Mouse (Mus musculus): Measurements from ENCODE around the gene Als2cr12. TPM values are rescaled to one million over a fixed set of nuclear protein-coding genes. Genes with fewer than 3 reads are reported as not detected.
"Not testable (repeated sequence)": the region's sequence is repeated elsewhere in the genome, so short reads cannot be mapped to it uniquely, and the experiment has no call there.

Als2cr12 gene
- polyA plus RNA-seq, 1 experiment from 2014 or later = not detected

DNA sequence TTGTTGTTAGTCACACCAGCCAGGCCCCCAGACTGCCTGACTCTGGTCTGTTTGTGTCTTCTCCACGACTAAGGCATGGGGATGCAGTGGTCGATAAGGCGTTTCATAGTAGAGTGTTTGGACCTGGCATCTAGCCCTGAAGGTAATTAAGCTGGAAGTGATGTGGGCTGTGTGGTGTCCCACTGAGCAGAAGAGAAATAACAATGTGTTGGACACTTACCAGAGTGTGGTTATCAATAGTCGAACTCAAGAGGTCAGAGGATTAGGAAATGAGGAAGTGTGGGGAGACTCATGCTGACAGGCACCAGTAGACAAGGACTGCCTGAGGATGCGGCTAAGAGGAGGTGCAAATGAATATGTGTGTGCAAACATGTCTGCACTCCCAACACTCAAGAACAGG is 17.4 kb downstream of the Als2cr12 start:
- H3K9me3 ChIP-seq (replicated peaks); ATAC-seq (ENCODE audit: insufficient number of reproducible peaks, low FRiP score); H3K9ac ChIP-seq; H3K36me3 ChIP-seq; H3K4me3 ChIP-seq; H3K4me2 ChIP-seq; H3K27me3 ChIP-seq (replicated peaks); H3K27ac ChIP-seq (ENCODE audit: poor library complexity, severe bottlenecking); H3K4me1 ChIP-seq (replicated peaks): not testable (repeated sequence)
- WGBS = 36% methylated on average over 5 of the region's 5 CpGs

DNA sequence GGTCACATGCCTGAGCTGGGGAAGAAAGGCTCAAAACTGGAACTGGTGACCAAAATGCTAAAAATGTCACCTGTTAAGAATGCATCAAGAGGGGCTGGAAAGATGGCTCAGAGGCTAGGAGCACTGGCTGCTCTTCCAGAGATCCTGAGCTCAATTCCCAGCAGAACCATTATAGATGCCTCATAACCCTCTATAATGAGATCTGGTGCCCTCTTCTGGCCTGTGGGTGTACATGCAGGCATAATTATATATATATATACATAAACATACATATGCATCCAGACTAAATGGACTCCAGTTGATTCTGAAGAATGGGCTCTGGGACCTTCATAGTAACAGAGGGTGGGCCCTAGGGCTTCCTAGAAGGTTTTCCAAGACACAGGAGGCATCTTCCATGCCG is 18.2 kb downstream of the Als2cr12 start:
- no peak overlapping the region for H3K4me3 ChIP-seq
- H3K27me3 ChIP-seq (replicated peaks) = no peaks in the 10 kb centered on the region
- ATAC-seq (ENCODE audit: insufficient number of reproducible peaks, low FRiP score) = no peak
- no peaks in the 10 kb centered on the region for H3K36me3 ChIP-seq
- H3K4me1 ChIP-seq (replicated peaks) = no peaks in the 10 kb centered on the region
- no peak overlapping the region for H3K4me2 ChIP-seq
- no peak overlapping the region for H3K9ac ChIP-seq
- no peaks in the 10 kb centered on the region for H3K9me3 ChIP-seq (replicated peaks)
- no peak overlapping the region for H3K27ac ChIP-seq (ENCODE audit: poor library complexity, severe bottlenecking)
- WGBS = 94% methylated on average over 1 of the region's 1 CpGs

DNA sequence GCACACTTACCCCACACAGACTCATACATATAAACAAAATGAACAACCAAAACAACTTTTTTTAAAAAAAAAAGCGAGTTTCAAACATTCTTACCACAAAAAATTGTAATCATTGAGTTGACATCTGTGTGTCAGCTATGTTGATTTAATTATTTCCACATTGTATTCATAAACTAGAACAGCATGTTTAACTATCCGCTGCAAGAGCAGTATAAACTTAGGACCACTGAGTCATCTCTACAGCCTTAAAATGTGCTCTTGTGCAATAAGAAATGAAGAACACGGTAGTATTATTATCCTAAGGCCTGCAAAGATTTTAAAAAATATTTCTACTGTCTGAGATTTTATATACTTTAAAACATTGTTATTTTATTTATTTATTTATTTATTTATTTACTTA is 20.8 kb downstream of the Als2cr12 start:
- Histone ChIP-seq H3K27ac (ENCODE audit: poor library complexity, severe bottlenecking) (no peak overlapping the region), H3K9me3 (replicated peaks) (no peaks in the 10 kb centered on the region), H3K27me3 (replicated peaks) (no peaks in the 10 kb centered on the region), H3K9ac (no peak overlapping the region), H3K4me2 (no peak overlapping the region), H3K4me3 (no peak overlapping the region), H3K36me3 (no peaks in the 10 kb centered on the region), H3K4me1 (replicated peaks) (no peaks in the 10 kb centered on the region)
- ATAC-seq (ENCODE audit: insufficient number of reproducible peaks, low FRiP score) = no peak
- WGBS = 75% methylated on average over 3 of the region's 3 CpGs

DNA sequence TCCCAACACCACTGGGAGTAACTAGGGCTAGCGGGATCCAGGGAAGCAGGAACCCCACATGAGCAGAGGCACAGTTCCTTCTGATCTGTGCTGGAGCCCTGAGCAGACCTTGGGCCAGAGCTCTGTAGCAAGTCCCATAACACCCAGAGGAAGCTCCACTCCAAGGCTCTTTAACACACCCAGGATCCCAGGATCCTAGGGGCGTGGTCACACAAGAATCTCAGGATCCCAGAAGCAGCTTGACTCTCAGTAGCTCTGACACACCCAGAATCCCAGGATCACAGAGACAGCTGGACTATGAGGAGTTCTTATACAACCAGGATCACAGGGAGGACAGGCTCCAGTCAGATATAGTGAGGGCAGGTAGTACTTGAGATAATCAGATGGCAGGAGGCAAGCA is 23.7 kb downstream of the Als2cr12 start:
- no peak overlapping the region for H3K4me3 ChIP-seq
- H3K9ac ChIP-seq = no peak overlapping the region
- H3K27ac ChIP-seq (ENCODE audit: poor library complexity, severe bottlenecking) = no peak overlapping the region
- H3K4me1 ChIP-seq (replicated peaks) = no peaks in the 10 kb centered on the region
- no peak for ATAC-seq (ENCODE audit: insufficient number of reproducible peaks, low FRiP score)
- H3K36me3 ChIP-seq = no peaks in the 10 kb centered on the region
- no peak overlapping the region for H3K4me2 ChIP-seq
- WGBS = 78% methylated on average over 2 of the region's 2 CpGs
- peaks cover 5% of the 10 kb centered on the region; the same call in 1 of the 2 replicates for H3K9me3 ChIP-seq (replicated peaks)
- no peaks in the 10 kb centered on the region for H3K27me3 ChIP-seq (replicated peaks)

DNA sequence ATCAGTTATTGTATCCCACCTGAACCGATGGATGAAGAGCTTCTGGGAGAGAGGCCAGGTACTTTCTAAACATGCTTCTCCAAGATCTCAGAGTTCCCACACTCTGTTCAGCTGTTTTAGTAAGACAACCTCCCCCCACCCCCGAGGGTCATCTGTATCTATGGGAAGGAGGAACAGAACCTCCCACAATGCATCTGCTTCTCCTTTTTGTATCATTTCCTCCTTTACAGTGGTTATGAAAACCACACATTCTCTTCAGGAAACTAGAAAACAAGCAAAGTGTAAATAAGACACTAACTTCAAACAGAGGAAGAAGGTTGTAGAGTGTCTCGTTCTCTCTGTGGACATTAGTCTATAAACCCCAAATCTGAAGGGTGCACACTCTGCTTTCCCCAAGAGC is 26.2 kb downstream of the Als2cr12 start:
- not testable (repeated sequence) for H3K27ac ChIP-seq (ENCODE audit: poor library complexity, severe bottlenecking); H3K4me2 ChIP-seq; H3K9ac ChIP-seq; H3K36me3 ChIP-seq; H3K4me1 ChIP-seq (replicated peaks); ATAC-seq (ENCODE audit: insufficient number of reproducible peaks, low FRiP score); H3K27me3 ChIP-seq (replicated peaks); H3K4me3 ChIP-seq; H3K9me3 ChIP-seq (replicated peaks)
- 74% methylated on average over 3 of the region's 3 CpGs for WGBS

DNA sequence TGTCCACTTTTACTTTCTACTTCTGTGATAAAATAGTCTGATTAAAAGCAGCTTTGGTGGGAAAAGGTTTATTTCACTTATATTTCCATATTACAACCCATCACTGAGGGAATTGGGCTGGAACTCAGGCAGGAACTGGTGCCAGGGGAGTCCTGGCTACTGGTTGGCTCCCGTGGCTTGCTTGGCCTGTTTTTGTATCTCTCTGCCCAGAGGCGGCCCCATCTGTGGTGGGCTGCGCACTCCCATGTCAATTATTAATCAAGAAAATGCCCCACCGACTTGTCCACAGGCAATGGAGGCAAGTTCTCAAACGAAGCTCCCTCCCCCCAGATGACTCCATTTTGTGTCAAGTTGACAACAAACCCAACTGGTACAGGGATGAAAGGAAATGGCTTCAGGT is 27.6 kb downstream of the Als2cr12 start:
- H3K4me3 ChIP-seq = no peak overlapping the region
- no peak overlapping the region for H3K4me2 ChIP-seq
- H3K27ac ChIP-seq (ENCODE audit: poor library complexity, severe bottlenecking) = no peak overlapping the region
- H3K4me1 ChIP-seq (replicated peaks) = no peaks in the 10 kb centered on the region
- H3K36me3 ChIP-seq = no peaks in the 10 kb centered on the region
- ATAC-seq (ENCODE audit: insufficient number of reproducible peaks, low FRiP score) = no peak
- H3K27me3 ChIP-seq (replicated peaks) = no peaks in the 10 kb centered on the region
- H3K9me3 ChIP-seq (replicated peaks) = peaks cover 5% of the 10 kb centered on the region; the same call in 1 of the 2 replicates
- 87% methylated on average over 5 of the region's 5 CpGs for WGBS
- no peak overlapping the region for H3K9ac ChIP-seq

DNA sequence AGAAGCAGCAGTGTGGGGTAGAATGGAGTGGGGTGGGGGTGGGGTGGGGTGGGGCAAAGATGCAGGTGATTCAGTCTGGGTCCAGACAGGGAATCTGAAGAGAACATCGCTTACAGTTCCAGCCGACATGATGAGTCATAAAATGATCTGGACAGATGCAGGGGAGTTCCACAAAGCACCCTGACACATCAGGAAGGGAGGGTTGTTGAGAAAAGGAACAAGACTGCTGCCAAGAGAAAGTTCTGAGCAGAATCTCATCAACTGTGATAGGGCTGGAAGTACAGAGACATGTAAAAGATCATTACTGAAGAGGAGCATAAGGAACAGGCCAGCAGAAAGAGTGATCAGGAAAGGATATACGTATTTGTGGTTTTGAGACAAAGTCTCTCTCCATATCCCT is 32.4 kb downstream of the Als2cr12 start:
- H3K9ac ChIP-seq; H3K9me3 ChIP-seq (replicated peaks); H3K27me3 ChIP-seq (replicated peaks); H3K4me2 ChIP-seq; H3K4me1 ChIP-seq (replicated peaks); H3K36me3 ChIP-seq; ATAC-seq (ENCODE audit: insufficient number of reproducible peaks, low FRiP score); H3K27ac ChIP-seq (ENCODE audit: poor library complexity, severe bottlenecking); H3K4me3 ChIP-seq: not testable (repeated sequence)
- WGBS = 67% methylated on average over 3 of the region's 3 CpGs

DNA sequence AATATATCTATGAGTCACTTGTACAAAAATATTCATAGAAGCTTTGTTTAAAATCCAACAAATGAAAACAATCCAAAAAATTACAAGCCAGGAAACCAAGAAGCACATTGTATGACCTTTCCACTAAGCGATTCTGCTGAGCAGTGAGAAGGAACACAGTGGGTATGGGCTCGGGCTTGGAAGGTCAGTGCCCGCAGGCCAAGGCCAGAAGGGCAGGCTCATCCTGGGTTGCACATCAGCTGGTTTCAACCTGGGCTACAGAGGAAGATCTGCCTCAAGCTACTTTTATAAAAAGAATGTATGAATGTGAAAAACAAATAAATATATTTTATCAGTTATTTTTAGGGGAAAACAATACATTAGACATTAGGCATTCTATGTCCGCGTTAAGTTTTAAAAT is 33.1 kb downstream of the Als2cr12 start:
- not testable (repeated sequence) for H3K36me3 ChIP-seq; H3K4me2 ChIP-seq; H3K9ac ChIP-seq; H3K4me1 ChIP-seq (replicated peaks); ATAC-seq (ENCODE audit: insufficient number of reproducible peaks, low FRiP score); H3K4me3 ChIP-seq; H3K27me3 ChIP-seq (replicated peaks); H3K9me3 ChIP-seq (replicated peaks); H3K27ac ChIP-seq (ENCODE audit: poor library complexity, severe bottlenecking)
- WGBS = 85% methylated on average over 5 of the region's 5 CpGs

DNA sequence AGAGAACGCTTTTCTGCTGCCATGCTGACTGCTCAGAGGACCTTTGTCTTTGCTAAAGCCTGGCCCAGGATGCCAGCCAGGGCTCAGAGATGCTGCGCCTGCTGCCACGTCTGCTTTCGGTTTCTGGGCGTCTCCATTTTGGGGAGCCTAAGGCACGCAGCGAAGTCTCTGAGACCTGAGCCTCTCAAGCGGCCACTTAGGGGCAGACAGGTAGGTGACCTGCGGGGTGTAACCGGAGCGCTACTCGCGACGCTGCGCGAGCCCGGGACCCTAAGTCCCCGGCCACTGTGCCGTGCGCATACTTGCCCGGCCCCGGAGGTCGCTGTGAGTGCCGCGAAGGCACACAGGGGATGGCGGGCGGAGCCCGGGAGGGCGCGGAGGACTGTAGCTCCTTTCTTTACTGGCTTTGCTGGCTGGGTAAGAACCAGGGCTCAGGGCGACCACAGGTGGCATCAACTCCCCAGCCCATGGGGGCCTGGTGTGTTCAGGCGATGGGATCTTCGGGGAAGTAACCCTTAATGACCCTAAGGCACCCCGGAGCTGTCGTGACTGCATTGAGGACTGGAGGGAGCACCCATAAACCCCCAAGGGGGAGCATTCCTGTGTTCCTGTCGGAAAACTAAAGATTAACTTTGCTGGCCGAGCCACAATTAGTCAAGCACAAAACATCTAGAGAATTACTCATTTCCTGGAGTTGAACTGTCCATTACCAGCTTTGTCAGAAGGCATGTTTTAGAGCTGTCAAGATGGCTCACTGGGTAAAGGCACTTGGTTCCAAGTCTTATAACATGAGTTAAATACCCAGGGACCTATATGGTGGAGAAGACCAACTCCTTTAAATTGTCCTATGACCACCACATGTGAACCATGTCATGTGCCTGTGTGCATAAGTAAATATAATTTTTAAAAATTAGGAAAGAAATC is 43.0 kb downstream of the Als2cr12 start:
- 0 out of 2 replicates have a peak, but pooled peaks cover 4% of the 10 kb centered on the region for H3K4me1 ChIP-seq (replicated peaks)
- peak overlapping the region; percentile 75 for H3K4me2 ChIP-seq
- 0 out of 2 replicates have a peak overlapping the region, but pooled peaks have one; percentile 43 for H3K27ac ChIP-seq (ENCODE audit: poor library complexity, severe bottlenecking)
- no peaks in the 10 kb centered on the region for H3K36me3 ChIP-seq
- 1% methylated on average over 37 of the region's 37 CpGs for WGBS
- H3K9ac ChIP-seq = peak overlapping the region; percentile 86
- H3K4me3 ChIP-seq = peak overlapping the region; percentile 85
- H3K9me3 ChIP-seq (replicated peaks) = no peaks in the 10 kb centered on the region
- H3K27me3 ChIP-seq (replicated peaks) = no peaks in the 10 kb centered on the region
- ATAC-seq (ENCODE audit: insufficient number of reproducible peaks, low FRiP score) = peak; percentile 39; the same call in 1 of the 2 replicates

DNA sequence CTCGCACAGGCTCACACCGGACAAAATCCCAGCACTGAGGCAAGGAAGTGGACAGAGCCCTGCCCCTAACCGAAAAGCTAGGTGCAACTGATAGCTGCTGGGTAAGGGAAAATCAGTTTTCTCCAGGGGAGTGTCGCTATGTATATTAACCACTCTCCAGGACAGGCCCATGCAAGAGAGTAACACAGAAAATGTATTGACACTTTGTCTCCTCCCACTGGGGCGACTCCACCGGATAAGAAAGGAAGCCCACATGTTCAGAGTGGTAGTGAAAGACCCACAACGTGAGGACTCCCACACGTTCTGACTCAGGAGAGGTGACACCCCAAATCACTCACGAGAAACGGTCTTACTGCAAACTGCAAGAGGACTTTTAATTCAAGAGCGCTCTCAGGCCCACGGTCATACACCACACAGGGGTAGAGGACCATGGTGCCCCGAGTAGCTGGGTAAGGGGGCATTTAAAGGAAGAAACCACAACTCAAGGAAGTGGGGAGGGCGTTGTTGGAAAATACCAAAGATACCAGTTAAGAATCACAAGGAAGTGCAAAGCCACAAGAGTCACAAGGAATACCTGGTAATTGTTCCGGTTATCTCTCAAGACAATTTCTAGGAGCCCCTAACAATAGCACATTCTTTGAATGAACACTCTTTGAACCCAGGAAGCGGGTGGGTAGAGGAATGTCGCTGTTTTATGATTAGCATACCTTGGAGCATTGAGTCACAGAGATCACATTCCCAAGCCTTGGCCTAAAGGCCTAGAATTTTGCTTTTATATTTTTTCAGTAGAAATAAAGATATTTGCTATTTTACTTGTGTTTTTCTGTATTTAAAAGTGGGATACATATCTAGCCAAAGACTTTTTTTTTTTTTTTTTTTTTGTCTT is 44.0 kb downstream of the Als2cr12 start:
- not testable (repeated sequence) for H3K4me1 ChIP-seq (replicated peaks); H3K9ac ChIP-seq; H3K27me3 ChIP-seq (replicated peaks); H3K27ac ChIP-seq (ENCODE audit: poor library complexity, severe bottlenecking); H3K9me3 ChIP-seq (replicated peaks); H3K36me3 ChIP-seq; ATAC-seq (ENCODE audit: insufficient number of reproducible peaks, low FRiP score)
- peak overlapping the region; percentile 85 for H3K4me3 ChIP-seq
- peak overlapping the region; percentile 75 for H3K4me2 ChIP-seq
- 82% methylated on average over 17 of the region's 17 CpGs for WGBS

DNA sequence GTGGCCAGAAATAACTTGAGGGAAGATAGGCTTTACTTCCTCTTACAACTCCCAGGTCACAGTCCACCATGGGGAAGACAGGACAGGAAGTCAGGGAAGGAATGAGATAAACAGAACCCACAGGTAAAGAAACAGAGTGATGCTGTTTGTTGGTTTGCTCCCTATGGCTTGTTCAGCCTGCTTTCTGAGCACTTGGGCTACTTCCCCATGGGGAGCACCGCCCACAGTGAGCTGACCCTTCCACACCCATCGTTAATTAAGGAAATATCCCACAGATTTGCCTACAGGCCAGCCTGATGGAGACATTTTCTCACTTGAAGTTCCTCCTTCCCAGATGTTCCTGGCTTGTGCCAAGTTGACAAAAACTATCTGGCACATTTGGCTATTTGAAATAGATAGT is 66.9 kb downstream of the Als2cr12 start:
- H3K4me3 ChIP-seq; H3K9ac ChIP-seq; H3K4me2 ChIP-seq; H3K4me1 ChIP-seq (replicated peaks); H3K9me3 ChIP-seq (replicated peaks); H3K36me3 ChIP-seq; H3K27me3 ChIP-seq (replicated peaks); ATAC-seq (ENCODE audit: insufficient number of reproducible peaks, low FRiP score); H3K27ac ChIP-seq (ENCODE audit: poor library complexity, severe bottlenecking): not testable (repeated sequence)
- 55% methylated on average over 1 of the region's 2 CpGs for WGBS

All from heart, embryonic 12.5 days (tissue).